Mouse (Mus musculus) liver, postnatal 0 days (tissue): ENCODE data around the gene Hsp90aa1.

Experiments
- CTCF ChIP-seq: sonication (generic); IDR thresholded peaks from 2 replicates; pipeline ENCODE4 v1.5.1; 2016; ENCODE audit warnings: antibody characterized with exemption, low read depth
- EP300 ChIP-seq: IDR thresholded peaks from 2 replicates; pipeline ENCODE4 v1.6.1; 2016; ENCODE audit warnings: antibody characterized with exemption, low read depth, mild to moderate bottlenecking

- TF ChIP-seq CTCF: no peak
- no peak for TF ChIP-seq EP300
Observed at GRCm38 (mm10) chr12:110651464-110651863, 51.1 kb downstream of the Hsp90aa1 start.
